Mouse (Mus musculus) lung, adult 2 months (tissue): ENCODE results near the gene Raph1.

Experiments
- CTCF ChIP-seq: fragments of 200-500 bp; IDR thresholded peaks from 2 replicates; pipeline ENCODE4 v1.5.1; 2011; ENCODE audit warnings: mild to moderate bottlenecking, low read length, control low read depth; ENCODE audit not compliant: insufficient read depth
- POLR2A ChIP-seq: fragments of 200-500 bp; IDR thresholded peaks from 2 replicates; pipeline ENCODE4 v1.6.1; 2011; ENCODE audit warnings: low read depth, mild to moderate bottlenecking, control low read depth, low read length, borderline replicate concordance; ENCODE audit errors: extremely low read depth

DNA sequence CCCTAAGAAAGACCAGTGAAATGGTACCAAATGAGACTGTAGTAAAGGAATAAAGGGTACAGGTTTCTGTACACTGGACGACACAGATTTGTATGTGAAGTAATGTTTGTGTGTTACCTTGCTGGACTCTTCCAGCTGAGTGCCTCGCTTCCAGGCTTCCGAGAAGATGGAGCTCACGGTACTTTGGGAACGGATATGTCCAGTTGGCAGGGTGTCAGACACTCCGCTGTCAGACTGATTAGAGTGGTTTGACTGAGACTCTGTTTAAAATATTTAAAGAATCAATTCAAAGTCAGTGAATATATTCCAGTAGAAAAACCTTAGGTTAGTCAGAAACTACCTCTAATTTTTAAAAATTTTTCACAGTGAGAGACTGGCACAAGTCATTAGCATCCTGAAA lies 73.5 kb downstream of the Raph1 start:
- TF ChIP-seq POLR2A = no peak
- TF ChIP-seq CTCF = no peak
